Mouse (Mus musculus) liver, embryonic 16.5 days (tissue): Measurements from ENCODE around the gene Ptbp1. TPM values are rescaled to one million over a fixed set of nuclear protein-coding genes. Genes with fewer than 3 reads are reported as not detected.

ENCODE experiments used
- ATAC-seq: fragments of 200-750 bp; cut with Nextera tagmentation; 2 replicates; pipeline ENCODE4 v1.8.0; 2017; ENCODE audit warnings: low read depth, mild to moderate bottlenecking, moderate number of reproducible peaks, moderate library complexity
- H3K27ac ChIP-seq: fragments of 300-500 bp; sonication (generic); 2 replicates; pipeline ENCODE4 v1.5.1; 2014; ENCODE audit warnings: mild to moderate bottlenecking, low read length
- H3K27me3 ChIP-seq: fragments of 300-500 bp; sonication (generic); 2 replicates; pipeline ENCODE4 v1.6.1; 2014; ENCODE audit warnings: low read depth, low read length, mixed read lengths; ENCODE audit not compliant: control insufficient read depth, insufficient read depth
- H3K36me3 ChIP-seq: fragments of 300-500 bp; sonication (generic); 2 replicates; pipeline ENCODE4 v1.6.1; 2014; ENCODE audit warnings: mild to moderate bottlenecking; ENCODE audit not compliant: control insufficient read depth, insufficient read depth
- H3K4me1 ChIP-seq: fragments of 300-500 bp; sonication (generic); 2 replicates; pipeline ENCODE4 v1.6.1; 2014; ENCODE audit warnings: low read depth, low read length, mixed read lengths; ENCODE audit not compliant: control insufficient read depth
- H3K4me2 ChIP-seq: fragments of 300-500 bp; sonication (generic); 2 replicates; pipeline ENCODE4 v1.6.1; 2014; ENCODE audit warnings: low read depth, low read length, mixed read lengths
- H3K4me3 ChIP-seq: fragments of 300-500 bp; sonication (generic); 2 replicates; pipeline ENCODE4 v1.5.1; 2014; ENCODE audit warnings: low read depth, mild to moderate bottlenecking, low read length
- H3K9ac ChIP-seq: fragments of 300-500 bp; sonication (generic); 2 replicates; pipeline ENCODE4 v1.6.1; 2014; ENCODE audit warnings: low read depth, low read length
- H3K9me3 ChIP-seq: fragments of 300-500 bp; sonication (generic); replicated peaks from 2 replicates; pipeline ENCODE4 v1.6.1; 2016; ENCODE audit warnings: low read length; ENCODE audit not compliant: control insufficient read depth
- WGBS: fragments of 180-500 bp; shearing (Covaris S2); extraction: QIAGEN DNeasy Blood & Tissue Kit; methylation state at CpG from one replicate; pipeline ENCODE4 v1.1.7; 2014; ENCODE audit not compliant: insufficient replicate concordance; 5-methylcytosine and 5-hydroxymethylcytosine counted together
- polyA plus RNA-seq: library from polyadenylated mRNA; unstranded; fragments of >200 nt; fragmentation: Nextera tagmentation; extraction: Ambion mirVana; gene quantifications from 2 replicates; pipeline ENCODE4 v1.2.1, GENCODE M21; 2015

Ptbp1 gene
- polyA plus RNA-seq, 1 experiment from 2014 or later = 124 TPM

DNA sequence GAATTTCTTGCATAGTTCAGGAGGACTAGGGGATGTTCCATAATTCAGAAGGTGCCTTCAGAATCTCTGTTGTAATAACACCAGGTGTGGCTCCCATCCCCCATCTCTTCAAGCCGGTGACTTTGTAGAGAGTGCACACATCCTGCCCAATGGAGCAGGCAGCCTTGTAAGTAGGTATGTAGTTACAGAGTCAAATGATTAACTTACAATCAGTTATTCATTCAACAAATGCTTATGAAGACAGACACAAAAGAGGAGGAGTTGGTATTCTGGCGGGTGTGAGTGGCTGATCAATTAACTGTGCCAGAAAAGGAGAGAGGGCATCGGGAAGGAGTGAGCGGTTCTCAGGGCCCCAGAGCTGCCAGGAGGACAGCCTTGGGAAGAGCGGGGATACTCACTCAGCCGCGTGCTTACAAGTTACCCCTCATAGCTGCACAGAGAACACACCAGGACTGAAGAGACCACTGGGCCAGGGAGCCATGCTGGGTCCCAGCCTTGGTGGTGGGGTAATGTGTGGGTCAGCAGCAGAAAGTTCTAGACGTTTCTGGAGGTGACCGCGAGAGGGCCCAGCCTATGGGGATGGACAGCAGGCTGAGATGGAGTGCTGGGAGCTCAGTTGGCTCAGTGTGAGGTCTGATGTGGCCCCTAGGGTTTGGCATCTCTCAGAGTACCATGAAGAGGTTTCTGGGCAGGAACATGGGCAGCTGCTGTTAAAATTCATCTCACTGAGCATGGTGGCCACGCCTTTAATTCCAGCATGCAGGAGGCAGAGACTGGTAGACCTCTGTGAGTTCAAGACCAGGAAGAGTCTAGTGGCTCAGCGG is 38.3 kb upstream of the Ptbp1 start:
- WGBS = 70% methylated on average over 12 of the region's 12 CpGs
- ATAC-seq = peak; percentile 25; the same call in 1 of the 2 replicates
- H3K9me3 ChIP-seq = no peaks in the 10 kb centered on the region
- no peaks in the 10 kb centered on the region for H3K36me3 ChIP-seq
- no peaks in the 10 kb centered on the region for H3K27me3 ChIP-seq
- no peak overlapping the region for H3K9ac ChIP-seq
- no peak overlapping the region for H3K4me3 ChIP-seq
- H3K4me2 ChIP-seq = no peak overlapping the region
- H3K4me1 ChIP-seq = peaks cover 4% of the 10 kb centered on the region; the same call in 1 of the 2 replicates
- H3K27ac ChIP-seq = no peak overlapping the region

DNA sequence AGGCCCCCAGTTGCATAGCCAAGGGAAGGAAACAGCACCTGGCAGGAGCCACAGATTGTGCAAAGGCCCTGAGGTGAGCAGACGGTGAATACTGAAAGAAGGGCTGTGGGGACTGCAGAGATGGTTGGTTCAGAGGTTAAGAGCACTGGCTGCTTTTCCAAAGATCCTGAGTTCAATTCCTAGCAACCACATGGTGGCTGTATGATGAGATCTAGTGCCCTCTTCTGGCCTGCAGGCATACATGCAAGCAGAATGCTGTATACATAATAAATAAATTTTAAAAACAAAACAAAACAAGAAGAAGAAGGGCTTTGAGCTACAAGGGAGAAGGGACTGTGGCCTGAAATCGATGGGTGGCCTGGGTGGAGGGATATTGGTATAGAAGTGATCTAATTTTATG is 37.1 kb upstream of the Ptbp1 start:
- H3K9me3 ChIP-seq = no peaks in the 10 kb centered on the region
- peaks cover 4% of the 10 kb centered on the region; the same call in 1 of the 2 replicates for H3K4me1 ChIP-seq
- no peaks in the 10 kb centered on the region for H3K36me3 ChIP-seq
- H3K27me3 ChIP-seq = no peaks in the 10 kb centered on the region
- no peak overlapping the region for H3K4me3 ChIP-seq
- no peak overlapping the region for H3K27ac ChIP-seq
- WGBS = 46% methylated on average over 2 of the region's 2 CpGs
- no peak overlapping the region for H3K9ac ChIP-seq
- H3K4me2 ChIP-seq = no peak overlapping the region
- no peak for ATAC-seq

- Histone ChIP-seq H3K27me3 (no peaks in the 10 kb centered on the region), H3K4me1 (peaks cover 8% of the 10 kb centered on the region), H3K27ac (no peak overlapping the region), H3K9ac (no peak overlapping the region), H3K4me3 (no peak overlapping the region), H3K9me3 (no peaks in the 10 kb centered on the region), H3K4me2 (no peak overlapping the region), H3K36me3 (no peaks in the 10 kb centered on the region)
- WGBS = 47% methylated on average over 4 of the region's 4 CpGs
- ATAC-seq = no peak
These were observed 36.0 kb upstream of the Ptbp1 start for GRCm38 (mm10) chr10:79818225-79818624.

DNA sequence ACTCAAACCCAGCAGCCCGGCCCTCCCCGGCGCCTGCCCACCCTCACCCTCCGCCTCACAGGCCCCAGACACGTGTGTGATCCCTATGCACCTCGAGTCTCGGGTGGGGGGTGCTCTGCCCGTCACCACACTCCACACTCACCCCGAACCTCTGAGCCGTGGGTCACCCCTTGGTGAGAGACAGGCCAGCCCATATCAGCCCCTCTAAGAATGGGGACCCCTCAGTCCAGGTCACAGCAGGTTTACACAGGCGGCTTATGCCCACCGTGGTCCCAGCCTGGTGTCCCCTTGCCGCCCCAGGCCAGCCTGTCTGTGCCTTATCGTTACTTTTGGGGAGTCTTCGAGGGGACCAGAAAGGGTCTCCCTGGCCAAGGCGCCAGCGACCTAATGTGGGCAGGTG is 34.6 kb upstream of the Ptbp1 start:
- no peaks in the 10 kb centered on the region for H3K27me3 ChIP-seq
- no peak overlapping the region for H3K9ac ChIP-seq
- H3K4me1 ChIP-seq = peaks cover 8% of the 10 kb centered on the region
- no peak for ATAC-seq
- no peak overlapping the region for H3K4me2 ChIP-seq
- H3K4me3 ChIP-seq = no peak overlapping the region
- H3K27ac ChIP-seq = no peak overlapping the region
- no peaks in the 10 kb centered on the region for H3K36me3 ChIP-seq
- H3K9me3 ChIP-seq = no peaks in the 10 kb centered on the region
- WGBS = 80% methylated on average over 17 of the region's 17 CpGs

GRCm38 (mm10) chr10:79820277-79820676 is 34.0 kb upstream of the Ptbp1 start:
- no peak overlapping the region for H3K4me2 ChIP-seq
- H3K27ac ChIP-seq = no peak overlapping the region
- H3K4me3 ChIP-seq = no peak overlapping the region
- H3K36me3 ChIP-seq = no peaks in the 10 kb centered on the region
- H3K9ac ChIP-seq = no peak overlapping the region
- H3K9me3 ChIP-seq = no peaks in the 10 kb centered on the region
- H3K27me3 ChIP-seq = no peaks in the 10 kb centered on the region
- no peak for ATAC-seq
- peaks cover 5% of the 10 kb centered on the region for H3K4me1 ChIP-seq
- 63% methylated on average over 8 of the region's 8 CpGs for WGBS

DNA sequence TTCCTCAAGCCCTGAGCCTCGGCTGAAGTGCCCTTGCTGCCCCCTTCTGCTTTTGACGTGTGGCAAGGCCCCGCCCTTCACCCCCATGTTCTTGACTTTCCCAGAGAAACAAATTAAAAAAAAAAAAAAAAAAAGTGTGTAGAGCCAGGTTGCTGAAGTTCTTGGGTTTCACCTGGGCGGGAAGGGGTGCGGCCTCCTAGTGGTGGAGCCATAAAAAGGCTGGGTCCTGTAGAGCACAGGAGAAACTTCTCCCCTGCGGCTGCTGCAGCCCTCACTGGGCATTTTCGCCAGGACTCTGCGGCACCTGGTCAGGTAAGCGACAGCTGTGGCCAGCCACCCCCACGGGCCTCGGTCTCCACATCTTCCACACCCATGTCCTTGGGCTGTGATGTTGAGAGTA is 33.4 kb upstream of the Ptbp1 start, which contains the start of gene Misp:
Gene Misp, plus strand, starts transcription at position 208 of the 400 bp plus-strand sequence.
- Histone ChIP-seq H3K9me3 (no peaks in the 10 kb centered on the region), H3K27me3 (no peaks in the 10 kb centered on the region), H3K36me3 (no peaks in the 10 kb centered on the region), H3K27ac (no peak within 1 kb of the TSS), H3K9ac (no peak within 1 kb of the TSS), H3K4me2 (no peak within 1 kb of the TSS), H3K4me1 (peaks cover 4% of the 10 kb centered on the region), H3K4me3 (no peak within 1 kb of the TSS)
- WGBS = 53% methylated on average over 11 of the region's 11 CpGs
- ATAC-seq = no peak

DNA sequence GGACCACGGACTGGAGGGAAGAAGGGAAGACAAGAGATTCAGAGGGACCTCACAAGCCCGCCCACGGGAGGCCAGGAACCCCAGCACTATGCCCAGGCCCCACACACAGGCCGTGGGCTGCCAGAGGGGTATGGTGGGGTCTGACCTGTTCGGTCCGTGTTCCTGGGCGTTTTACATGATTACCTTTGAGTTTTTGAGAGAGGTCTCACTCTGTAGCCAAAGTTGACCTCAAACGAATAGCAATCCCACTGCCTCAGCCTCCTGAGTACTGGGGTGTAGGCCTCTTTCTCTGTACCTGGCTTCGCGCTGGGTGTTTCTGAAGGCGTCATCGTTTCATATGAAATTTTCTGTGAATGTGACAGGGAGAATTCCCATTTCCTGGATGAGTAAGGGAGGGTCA is 32.5 kb upstream of the Ptbp1 start:
- Histone ChIP-seq H3K36me3 (no peaks in the 10 kb centered on the region), H3K4me1 (peaks cover 4% of the 10 kb centered on the region), H3K27me3 (no peaks in the 10 kb centered on the region), H3K4me2 (no peak overlapping the region), H3K4me3 (no peak overlapping the region), H3K27ac (no peak overlapping the region), H3K9ac (no peak overlapping the region), H3K9me3 (no peaks in the 10 kb centered on the region)
- 80% methylated on average over 12 of the region's 12 CpGs for WGBS
- ATAC-seq = no peak

GRCm38 (mm10) chr10:79822372-79822771 is 31.9 kb upstream of the Ptbp1 start:
- 54% methylated on average over 17 of the region's 17 CpGs for WGBS
- peak; percentile 53 for ATAC-seq
- H3K4me2 ChIP-seq = no peak overlapping the region
- H3K4me3 ChIP-seq = no peak overlapping the region
- H3K36me3 ChIP-seq = no peaks in the 10 kb centered on the region
- H3K27me3 ChIP-seq = no peaks in the 10 kb centered on the region
- peaks cover 4% of the 10 kb centered on the region for H3K4me1 ChIP-seq
- no peak overlapping the region for H3K9ac ChIP-seq
- no peak overlapping the region for H3K27ac ChIP-seq
- no peaks in the 10 kb centered on the region for H3K9me3 ChIP-seq

GRCm38 (mm10) chr10:79823011-79823410 is 31.2 kb upstream of the Ptbp1 start:
- H3K9ac ChIP-seq = no peak overlapping the region
- H3K27me3 ChIP-seq = no peaks in the 10 kb centered on the region
- no peaks in the 10 kb centered on the region for H3K36me3 ChIP-seq
- H3K4me1 ChIP-seq = peaks cover 4% of the 10 kb centered on the region
- H3K9me3 ChIP-seq = no peaks in the 10 kb centered on the region
- H3K27ac ChIP-seq = no peak overlapping the region
- H3K4me3 ChIP-seq = no peak overlapping the region
- 63% methylated on average over 6 of the region's 6 CpGs for WGBS
- ATAC-seq = no peak
- no peak overlapping the region for H3K4me2 ChIP-seq
